Mouse (Mus musculus): ENCODE measurements at regions not wholly inside any gene's neighbourhood (a gene's known extent, or its start where the extent isn't known, plus 50 kb on each side); places are given as distances from the start of the nearest gene placed in this dataset.

DNA sequence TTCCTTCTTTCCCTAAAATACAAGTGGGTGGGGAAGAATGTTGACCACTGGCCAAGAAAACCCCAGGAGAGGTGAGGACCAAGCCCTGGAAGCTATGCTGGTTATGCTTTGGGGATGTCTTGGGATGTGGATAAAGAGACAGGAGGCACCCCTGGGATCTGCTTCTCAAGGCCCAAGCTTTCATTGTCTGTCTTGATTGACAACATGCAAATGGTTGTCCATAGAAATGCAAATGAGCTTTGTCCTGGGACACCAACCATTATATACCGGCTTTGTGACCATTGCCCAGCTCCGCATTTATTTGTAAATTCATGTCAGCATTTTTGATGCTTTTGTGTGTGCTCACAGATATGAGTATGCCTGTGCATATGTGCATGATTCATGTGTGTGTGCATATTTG, 174.9 kb downstream of the Bmp7 start:
- no peak for ATAC-seq (replicated peaks; ENCODE audit: low FRiP score, low TSS enrichment, poor library complexity, severe bottlenecking)

DNA sequence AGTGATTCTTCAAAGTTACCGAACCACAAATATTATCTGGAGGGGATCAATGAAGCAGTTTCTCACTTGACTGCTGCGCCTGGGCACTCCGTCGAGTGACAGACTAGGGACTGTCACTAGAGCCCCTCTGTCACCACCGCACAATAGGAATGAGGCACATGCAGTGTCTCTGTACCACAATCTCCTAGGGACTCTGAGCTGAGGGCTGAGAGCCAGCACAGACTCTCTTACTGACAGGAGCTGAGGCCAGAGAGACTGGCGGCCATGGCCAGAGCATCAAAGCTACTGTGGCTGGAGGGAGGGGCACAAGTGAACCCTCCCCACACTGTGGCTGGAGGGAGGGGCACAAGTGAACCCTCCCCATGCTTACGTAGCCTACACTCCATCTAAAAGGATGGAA, 173.7 kb downstream of the Bmp7 start:
- ATAC-seq (replicated peaks; ENCODE audit: low FRiP score, low TSS enrichment, poor library complexity, severe bottlenecking), result no peak

DNA sequence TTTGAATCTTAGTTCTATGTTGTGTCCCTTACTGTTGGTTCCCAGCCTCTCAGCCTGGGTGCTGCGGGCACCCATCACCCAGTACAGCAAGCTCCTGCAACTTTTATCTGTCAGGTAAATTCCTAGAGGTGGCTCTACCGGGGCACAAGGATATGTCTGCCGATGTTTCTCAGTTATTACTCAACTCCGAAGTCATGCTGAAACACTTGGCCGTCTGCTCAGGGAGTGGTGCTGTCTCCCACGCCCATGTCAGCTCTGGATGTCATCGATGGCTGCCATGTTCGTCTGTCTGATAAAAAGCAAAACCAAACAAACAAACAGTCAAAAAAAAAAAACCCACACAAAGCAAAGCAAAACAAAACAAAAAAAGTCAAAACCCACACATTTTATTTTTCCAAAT, 171.4 kb downstream of the Bmp7 start:
- ATAC-seq (replicated peaks; ENCODE audit: low FRiP score, low TSS enrichment, poor library complexity, severe bottlenecking), result no peak

DNA sequence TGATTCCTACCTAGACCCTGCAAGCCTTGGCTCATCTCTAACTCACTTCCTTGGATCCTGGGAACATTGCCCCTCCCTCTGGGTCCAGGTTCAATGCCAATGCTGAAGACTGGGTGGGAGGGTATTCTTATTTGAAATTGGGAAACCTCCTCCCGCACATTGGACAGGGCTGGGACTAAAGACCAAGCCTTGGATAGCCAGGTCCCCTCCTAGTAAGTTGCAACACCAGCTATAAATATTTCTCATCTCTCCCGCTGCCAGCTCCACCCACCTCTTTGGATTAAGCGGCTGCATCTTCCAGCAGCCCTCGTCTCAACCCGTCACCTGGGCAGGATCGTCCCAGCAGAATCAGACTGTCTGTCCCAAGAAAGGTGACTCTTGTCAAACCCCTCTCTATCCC, 170.1 kb downstream of the Bmp7 start:
- ATAC-seq (replicated peaks; ENCODE audit: low FRiP score, low TSS enrichment, poor library complexity, severe bottlenecking), result no peak

DNA sequence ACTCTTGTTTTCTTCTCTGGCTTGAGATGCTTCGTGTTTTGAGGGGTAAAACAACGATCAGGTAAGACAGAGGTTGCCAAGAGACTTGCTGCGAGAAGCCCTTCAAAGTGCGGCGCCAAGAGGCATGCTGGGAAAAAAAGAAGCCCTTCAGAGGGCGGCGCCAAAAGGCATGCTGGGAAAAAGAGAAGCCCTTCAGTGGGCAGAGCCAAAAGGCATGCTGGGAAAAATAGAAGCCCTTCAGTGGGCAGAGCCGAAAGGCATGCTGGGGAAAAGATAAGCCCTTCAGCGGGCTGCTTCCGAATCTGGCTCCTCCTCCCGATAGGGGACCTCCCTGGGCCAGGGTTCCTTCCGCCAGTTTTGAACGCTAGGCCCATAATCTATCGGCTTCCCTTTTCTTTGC, 169.5 kb downstream of the Bmp7 start:
- ATAC-seq (replicated peaks; ENCODE audit: low FRiP score, low TSS enrichment, poor library complexity, severe bottlenecking), result no peak

DNA sequence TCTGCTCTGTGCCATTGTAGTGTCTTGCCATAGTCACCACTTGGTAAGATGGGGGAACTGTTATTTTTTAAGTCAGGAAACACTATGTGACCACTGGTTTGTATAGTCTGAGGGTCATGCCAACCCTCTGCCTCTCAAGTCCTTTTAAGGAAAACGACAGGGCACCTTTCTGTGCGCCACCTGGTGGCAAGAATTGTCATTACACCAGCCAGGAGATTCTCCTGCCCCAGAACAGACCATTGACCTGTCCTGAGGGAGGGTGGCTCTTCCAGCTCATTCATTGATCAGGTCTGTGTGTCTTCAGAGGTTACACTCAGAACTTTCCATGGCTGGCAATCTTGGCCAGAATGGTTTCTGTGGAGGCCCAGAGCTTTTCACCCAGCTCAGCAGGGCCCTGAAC, 166.9 kb downstream of the Bmp7 start:
- peak; percentile 66; the same call in 1 of the 2 replicates for ATAC-seq (replicated peaks; ENCODE audit: low FRiP score, low TSS enrichment, poor library complexity, severe bottlenecking)

- no peak for ATAC-seq (replicated peaks; ENCODE audit: low FRiP score, low TSS enrichment, poor library complexity, severe bottlenecking)
These were observed 163.6 kb downstream of the Bmp7 start for GRCm38 (mm10) chr2:172776485-172776884.

DNA sequence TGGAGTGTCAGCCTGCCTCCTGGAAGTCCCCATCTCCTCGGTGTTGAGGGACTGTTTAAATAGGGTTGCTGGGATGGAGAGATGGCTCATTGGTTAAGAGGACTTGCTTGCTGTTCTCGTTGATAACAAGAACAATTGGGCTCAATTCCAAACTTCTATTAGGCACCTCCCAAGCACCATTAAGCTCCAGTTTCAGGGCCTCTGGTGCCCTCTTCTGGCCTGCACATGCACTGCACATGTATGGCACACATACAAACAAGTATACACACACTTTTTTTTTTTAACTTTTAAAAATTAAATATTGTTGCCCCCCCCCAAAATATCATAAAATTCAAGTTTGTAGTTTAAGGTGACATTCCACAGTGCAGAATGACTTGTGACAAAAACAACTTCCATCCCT, 162.3 kb downstream of the Bmp7 start:
- ATAC-seq (replicated peaks; ENCODE audit: low FRiP score, low TSS enrichment, poor library complexity, severe bottlenecking), result peak; percentile 29

DNA sequence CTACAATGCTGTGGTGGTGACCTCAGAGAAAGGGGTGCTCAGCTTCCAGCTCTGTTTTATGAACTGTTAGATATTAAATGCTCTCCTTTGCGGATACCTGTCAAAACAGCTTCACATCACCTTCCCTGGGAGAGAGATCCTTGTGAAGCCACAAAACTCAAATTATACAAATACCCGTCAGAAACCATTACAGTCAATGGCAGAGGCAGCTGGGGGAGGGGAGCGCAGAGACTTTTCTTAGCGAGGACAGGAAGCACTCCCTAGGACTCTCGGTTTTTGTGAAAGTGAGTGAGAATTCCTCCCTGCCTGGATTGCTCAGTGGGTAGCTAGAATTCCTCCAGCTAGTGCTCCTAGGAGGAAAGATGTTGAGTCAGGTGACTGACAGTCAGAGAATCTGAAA, 161.0 kb downstream of the Bmp7 start:
- no peak for ATAC-seq (replicated peaks; ENCODE audit: low FRiP score, low TSS enrichment, poor library complexity, severe bottlenecking)

DNA sequence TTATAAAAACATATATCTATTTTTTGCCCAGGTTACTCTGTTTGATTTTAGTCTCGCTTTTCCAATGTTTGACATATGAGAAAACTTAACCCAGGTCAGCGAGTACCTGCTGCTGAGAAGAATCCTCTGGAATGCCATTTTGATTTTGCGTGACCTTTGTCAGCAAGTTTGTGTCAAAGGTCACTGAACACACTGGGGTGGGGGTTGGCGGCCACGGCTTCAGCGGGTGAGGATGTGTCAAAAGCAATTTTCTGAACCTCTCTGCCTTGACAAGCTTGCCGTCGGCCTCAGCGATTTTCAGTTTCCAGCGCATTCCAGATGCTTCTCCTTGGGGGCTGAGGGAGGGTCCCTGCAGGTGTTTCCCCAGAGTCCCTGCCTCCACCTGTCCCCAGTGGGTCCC, 157.4 kb downstream of the Bmp7 start:
- no peak for ATAC-seq (replicated peaks; ENCODE audit: low FRiP score, low TSS enrichment, poor library complexity, severe bottlenecking)

DNA sequence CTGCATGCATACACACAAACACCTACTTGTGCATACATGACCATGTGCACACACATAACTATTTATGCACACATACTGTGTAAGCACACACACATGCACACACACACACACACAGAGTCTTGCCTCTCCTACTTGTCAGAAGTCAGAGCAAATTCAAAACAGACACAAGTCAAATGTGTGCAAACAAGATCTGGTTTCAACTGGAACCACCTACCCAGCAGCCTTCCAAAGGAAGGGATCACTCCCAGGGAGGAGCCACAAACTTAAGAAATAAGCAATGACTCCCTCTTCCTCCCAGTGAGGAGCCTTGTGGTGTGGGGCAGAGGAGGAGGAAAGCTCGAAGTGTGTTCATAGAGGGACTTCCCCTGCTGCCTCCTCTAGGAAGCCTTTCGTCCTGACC, 153.8 kb downstream of the Bmp7 start:
- no peak for ATAC-seq (replicated peaks; ENCODE audit: low FRiP score, low TSS enrichment, poor library complexity, severe bottlenecking)

- no peak for ATAC-seq (replicated peaks; ENCODE audit: low FRiP score, low TSS enrichment, poor library complexity, severe bottlenecking)
These were observed 152.7 kb downstream of the Bmp7 start for GRCm38 (mm10) chr2:172787203-172787944.

DNA sequence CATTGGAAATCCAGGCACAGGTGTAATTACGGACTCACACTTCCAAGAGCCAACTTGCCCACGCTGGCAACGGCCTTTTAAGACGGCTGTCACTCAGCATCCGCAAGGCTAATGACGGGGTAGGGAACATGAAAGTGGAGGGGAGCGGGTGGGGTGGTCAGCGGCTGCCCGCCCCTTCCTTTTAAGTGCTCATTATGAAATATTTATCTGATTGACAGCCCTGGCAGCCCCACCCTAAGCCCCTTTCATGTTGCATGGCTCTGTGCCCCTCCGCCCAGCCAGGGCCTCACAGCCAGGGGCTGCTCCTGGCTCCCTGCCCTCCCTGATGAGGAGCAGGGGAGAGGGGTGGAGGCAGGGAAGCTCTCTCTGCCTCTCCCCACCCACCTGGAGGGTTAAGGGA, 150.9 kb downstream of the Bmp7 start:
- ATAC-seq (replicated peaks; ENCODE audit: low FRiP score, low TSS enrichment, poor library complexity, severe bottlenecking), result no peak

DNA sequence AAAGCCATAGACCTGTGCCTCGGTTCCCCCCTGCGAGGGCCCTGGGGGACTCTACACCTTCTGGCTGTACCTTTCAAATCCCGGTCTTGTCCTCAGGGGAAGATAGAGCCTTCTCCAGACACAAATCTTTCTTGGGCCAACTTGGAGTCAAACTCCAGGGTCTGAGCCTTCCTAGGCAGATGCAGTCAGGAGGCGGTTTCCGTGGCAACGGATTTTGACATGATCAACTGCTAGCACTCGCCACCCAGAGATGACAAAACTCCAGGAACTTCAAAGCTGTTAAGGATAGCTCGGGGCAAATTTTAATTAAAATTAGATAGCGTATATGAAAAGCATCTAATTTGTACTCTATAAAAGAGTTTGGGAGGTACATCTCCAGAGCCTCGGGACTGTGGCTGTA, 147.6 kb downstream of the Bmp7 start:
- no peak for ATAC-seq (replicated peaks; ENCODE audit: low FRiP score, low TSS enrichment, poor library complexity, severe bottlenecking)

GRCm38 (mm10) chr2:172793991-172794390, 146.1 kb downstream of the Bmp7 start:
- no peak for ATAC-seq (replicated peaks; ENCODE audit: low FRiP score, low TSS enrichment, poor library complexity, severe bottlenecking)

- no peak for ATAC-seq (replicated peaks; ENCODE audit: low FRiP score, low TSS enrichment, poor library complexity, severe bottlenecking)
These were observed 145.3 kb downstream of the Bmp7 start for GRCm38 (mm10) chr2:172794771-172795170.

DNA sequence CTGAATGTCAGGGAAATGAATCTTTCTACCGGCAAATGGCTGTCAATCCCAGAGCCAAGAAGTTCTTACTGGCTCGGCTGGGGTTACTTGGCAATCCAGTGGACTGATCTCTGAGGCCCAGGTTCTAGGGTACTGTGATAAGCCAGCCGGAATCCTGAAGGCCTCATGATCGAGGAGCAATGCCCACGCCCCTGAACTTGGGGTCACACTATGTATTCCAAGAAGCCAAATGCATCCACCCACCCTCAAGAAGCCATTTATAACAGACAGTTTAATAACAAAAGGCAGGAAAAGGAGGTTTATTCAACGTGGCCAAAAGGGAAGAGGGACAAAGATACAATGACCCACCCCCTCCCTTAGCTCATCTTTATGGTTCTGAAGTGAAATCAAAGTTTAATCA, 144.0 kb downstream of the Bmp7 start:
- no peak for ATAC-seq (replicated peaks; ENCODE audit: low FRiP score, low TSS enrichment, poor library complexity, severe bottlenecking)

DNA sequence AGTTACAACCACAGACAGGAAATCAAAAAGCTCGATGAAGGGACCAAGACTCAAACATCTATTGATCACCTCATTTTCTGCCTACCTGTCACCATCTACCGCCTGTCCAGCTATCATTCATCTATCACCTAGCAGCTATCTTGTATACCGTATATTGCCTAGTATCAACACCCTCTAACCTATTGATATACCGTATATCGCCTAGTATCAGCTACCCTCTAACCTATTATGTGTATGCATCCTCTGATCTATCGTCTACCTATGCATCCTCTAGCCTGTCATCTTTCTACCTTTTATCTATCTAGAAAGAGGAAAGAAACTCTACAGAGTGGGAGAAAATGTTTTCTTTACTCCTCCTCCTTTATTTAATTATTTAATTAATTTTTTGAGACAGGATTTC, 143.2 kb downstream of the Bmp7 start:
- no peak for ATAC-seq (replicated peaks; ENCODE audit: low FRiP score, low TSS enrichment, poor library complexity, severe bottlenecking)

- no peak for ATAC-seq (replicated peaks; ENCODE audit: low FRiP score, low TSS enrichment, poor library complexity, severe bottlenecking)
These were observed 140.2 kb downstream of the Bmp7 start for GRCm38 (mm10) chr2:172799951-172800350.

DNA sequence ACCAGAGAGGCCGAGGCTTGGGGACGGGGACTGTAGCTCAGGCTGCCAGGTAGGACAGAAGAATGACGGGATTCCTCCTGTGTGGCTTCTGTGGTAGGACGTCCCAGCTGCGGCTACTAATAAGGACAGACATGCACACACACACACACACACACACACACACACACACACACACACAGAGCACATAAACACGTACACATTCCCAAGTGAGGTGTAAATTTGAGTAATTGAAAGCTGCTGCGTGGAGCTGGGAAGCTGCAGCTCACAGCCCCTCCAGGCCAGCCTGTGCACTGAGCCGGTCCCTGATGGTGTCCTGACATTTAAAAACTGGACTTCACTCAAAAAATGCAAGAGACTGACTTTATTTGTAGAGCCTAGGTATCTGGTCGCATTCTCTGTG, 139.3 kb downstream of the Bmp7 start:
- no peak for ATAC-seq (replicated peaks; ENCODE audit: low FRiP score, low TSS enrichment, poor library complexity, severe bottlenecking)

DNA sequence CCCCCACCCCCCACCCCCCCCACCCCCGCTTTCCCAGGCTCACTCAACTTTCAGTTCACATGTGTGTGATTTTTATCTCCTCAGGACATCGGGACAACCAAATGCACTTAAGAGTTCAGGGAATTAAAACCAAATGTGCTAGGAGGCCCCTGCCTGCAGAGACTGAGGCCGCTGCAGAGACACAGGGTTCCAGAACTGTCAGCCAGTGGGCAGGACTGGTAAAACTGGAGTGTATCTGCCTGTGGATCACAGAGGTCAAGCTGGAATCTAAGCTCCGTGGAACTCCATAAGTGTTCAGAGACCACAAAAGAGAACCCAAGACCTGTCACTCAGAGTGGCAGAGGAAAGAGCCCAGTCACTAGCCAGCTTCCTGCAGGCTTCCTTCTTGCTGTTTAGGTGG, 138.3 kb downstream of the Bmp7 start:
- no peak for ATAC-seq (replicated peaks; ENCODE audit: low FRiP score, low TSS enrichment, poor library complexity, severe bottlenecking)

DNA sequence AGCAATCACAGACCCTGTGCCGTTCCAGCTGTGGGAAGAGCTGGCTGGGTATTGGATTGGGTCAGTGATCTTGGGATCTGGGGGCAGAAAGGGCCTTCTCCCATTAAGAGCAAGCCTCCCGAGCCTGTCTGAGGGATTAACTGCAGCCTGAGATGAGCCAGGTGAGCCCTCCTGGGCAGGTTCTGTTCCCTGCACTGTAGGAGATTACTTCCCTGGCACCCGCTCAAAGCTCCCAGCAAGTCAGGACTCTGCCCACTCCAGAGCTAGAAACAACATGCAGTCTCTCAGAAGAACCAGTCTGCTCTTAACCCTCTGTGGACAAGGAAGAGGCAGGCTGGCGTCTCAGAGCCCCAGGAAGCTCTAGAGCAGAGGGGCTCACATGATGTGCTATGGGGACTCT, 132.7 kb downstream of the Bmp7 start:
- no peak for ATAC-seq (replicated peaks; ENCODE audit: low FRiP score, low TSS enrichment, poor library complexity, severe bottlenecking)

Measured in megakaryocyte-erythroid progenitor cell, adult 5-6 weeks (primary cell).